Mouse (Mus musculus) cerebellum, adult 2 months (tissue): Measurements from ENCODE around the gene Lrg1. TPM values are rescaled to one million over a fixed set of nuclear protein-coding genes. Genes with fewer than 3 reads are reported as not detected.

Experiments used
- DNase-seq, 2 experiments: peaks; one replicate each; pipeline ENCODE4 v3.0.0; 2021
- H3K27ac ChIP-seq: fragments of 200-500 bp; 2 replicates; pipeline ENCODE4 v1.5.1; 2012; ENCODE audit warnings: low read length, control low read depth, inconsistent platforms; ENCODE audit not compliant: insufficient read depth
- H3K27me3 ChIP-seq: fragments of 200-500 bp; 2 replicates; pipeline ENCODE4 v1.6.1; 2012; ENCODE audit warnings: inconsistent platforms, mild to moderate bottlenecking, low read length, moderate library complexity; ENCODE audit not compliant: control insufficient read depth, insufficient read depth
- H3K4me1 ChIP-seq: fragments of 200-500 bp; 2 replicates; pipeline ENCODE4 v1.6.1; 2011; ENCODE audit warnings: low read length; ENCODE audit not compliant: control insufficient read depth, insufficient read depth
- H3K4me3 ChIP-seq: fragments of 200-500 bp; replicated peaks from 2 replicates; pipeline ENCODE3; 2011; ENCODE audit warnings: mild to moderate bottlenecking, low read depth, low read length, control low read depth; ENCODE audit not compliant: insufficient read depth
- CTCF ChIP-seq: fragments of 200-500 bp; IDR thresholded peaks from 2 replicates; pipeline ENCODE4 v1.5.1; 2011; ENCODE audit warnings: low read depth, mild to moderate bottlenecking, control low read depth, low read length, moderate library complexity, borderline replicate concordance; ENCODE audit not compliant: insufficient read depth
- POLR2A ChIP-seq: fragments of 200-500 bp; IDR thresholded peaks from 2 replicates; pipeline ENCODE4 v1.6.1; 2011; ENCODE audit warnings: low read length, control low read depth, borderline replicate concordance; ENCODE audit not compliant: insufficient read depth
- WGBS: fragments of 180-500 bp; shearing (Covaris S2); methylation state at CpG from one replicate; pipeline ENCODE4 v1.1.7; 2018; 5-methylcytosine and 5-hydroxymethylcytosine counted together
- polyA plus RNA-seq: library from polyadenylated mRNA; depleted of rRNA; stranded (reverse); fragments of >200 nt; gene quantifications from 2 replicates; pipeline ENCODE4 v1.2.3, GENCODE M21; 2012

The Lrg1 gene
- polyA plus RNA-seq, 1 experiment = 0.93 TPM

DNA sequence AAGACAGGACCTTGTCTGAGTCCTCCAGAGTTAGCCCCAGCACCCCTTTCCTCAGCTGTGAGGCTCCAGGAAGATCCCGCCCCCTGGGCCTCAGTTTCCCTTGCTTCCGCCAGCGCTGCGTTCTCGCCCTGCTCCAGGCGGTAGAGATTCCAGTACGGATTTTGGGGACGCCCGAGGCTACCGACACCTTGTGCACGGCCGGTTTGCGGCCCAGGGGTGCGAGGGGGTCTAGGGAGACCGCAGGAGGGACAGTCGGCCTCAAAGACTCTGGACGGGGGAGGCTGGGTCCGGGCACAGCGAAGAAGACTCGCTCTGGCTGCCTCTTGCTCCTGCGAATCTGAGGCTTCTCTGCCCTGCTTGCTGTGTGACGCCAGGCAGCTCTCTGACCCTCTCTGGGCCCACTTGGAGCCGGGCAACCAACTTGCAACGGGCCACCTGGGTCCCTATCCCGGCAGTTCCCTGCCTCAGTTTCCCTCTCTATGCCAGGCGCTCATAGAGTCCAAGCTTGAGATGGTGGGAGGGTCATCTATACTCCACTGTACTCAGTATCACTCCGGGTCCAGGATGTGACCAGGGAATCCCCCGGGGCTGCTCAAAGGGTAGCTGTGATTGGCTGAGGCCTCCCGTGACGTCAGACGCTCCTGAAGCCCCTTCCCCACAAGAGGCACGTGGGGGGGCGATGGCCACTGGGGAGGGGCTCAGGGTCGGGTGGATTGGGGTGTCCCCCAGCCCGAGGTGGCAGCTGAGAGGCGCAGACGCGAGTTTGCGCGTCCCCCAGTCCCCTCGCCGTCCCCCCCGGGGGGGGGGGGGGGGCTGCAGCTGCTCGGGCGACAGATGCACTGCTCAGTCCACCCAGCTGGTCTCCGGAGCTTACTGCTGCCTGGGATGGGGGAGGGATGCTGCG is 20.2 kb upstream of the Lrg1 start:
- H3K27ac ChIP-seq = no peak overlapping the region
- H3K27me3 ChIP-seq = no peaks in the 10 kb centered on the region
- H3K4me3 ChIP-seq = peak overlapping the region; percentile 61
- TF ChIP-seq POLR2A (peak; percentile 50; the same call in 1 of the 2 replicates), CTCF (no peak)
- WGBS = 2% methylated on average over 38 of the region's 47 CpGs
- peaks cover 13% of the 10 kb centered on the region for H3K4me1 ChIP-seq
- peak; percentile 70 to 83 for DNase-seq

DNA sequence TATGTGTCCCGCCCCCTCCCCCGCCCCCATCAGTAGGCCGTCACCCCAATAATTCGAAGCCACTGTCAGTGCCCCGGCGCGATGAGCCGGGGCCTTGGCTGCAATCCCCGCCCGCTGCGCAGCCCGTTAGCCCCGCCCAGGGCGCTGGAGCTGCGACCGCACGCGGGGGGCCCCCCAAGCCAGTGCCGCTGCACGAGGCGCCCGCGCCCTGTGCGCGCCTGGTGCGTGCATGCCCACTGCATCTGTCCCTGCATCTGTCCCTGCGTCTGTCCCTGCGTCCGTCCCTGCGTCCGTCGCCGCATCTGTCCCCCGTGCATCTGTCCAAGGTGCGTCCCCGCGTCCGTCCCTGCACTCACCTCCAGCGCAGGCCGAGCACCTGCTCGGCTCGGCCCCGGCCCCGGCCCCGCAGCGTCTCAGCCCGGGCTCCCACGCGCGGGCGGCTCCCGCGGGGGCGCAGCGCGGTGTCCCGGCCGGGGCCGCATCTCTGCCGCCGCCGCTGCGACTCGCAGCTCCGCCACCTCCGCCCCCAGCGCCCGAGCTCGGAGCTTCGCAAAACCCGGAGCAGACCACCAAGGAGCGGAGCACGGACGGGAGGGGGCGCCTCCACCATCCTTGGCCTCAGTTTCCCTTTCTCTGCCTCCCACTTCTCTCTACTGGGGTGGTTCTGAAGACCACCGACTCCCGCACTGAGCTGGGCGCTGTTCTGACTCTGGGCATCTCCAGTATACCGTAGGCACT is 18.2 kb upstream of the Lrg1 start, which contains the start of gene Sema6b:
TSS of gene Sema6b (minus strand) at position 486 of the 738 bp plus-strand sequence.
- peak; percentile 82 to 89 for DNase-seq
- Histone ChIP-seq H3K4me1 (peaks cover 13% of the 10 kb centered on the region), H3K4me3 (peak within 1 kb of the TSS; percentile 60), H3K27me3 (no peaks in the 10 kb centered on the region), H3K27ac (peak within 1 kb of the TSS; percentile 65)
- TF ChIP-seq POLR2A (peak; percentile 41; the same call in 1 of the 2 replicates), CTCF (no peak)
- 2% methylated on average over 79 of the region's 79 CpGs for WGBS

DNA sequence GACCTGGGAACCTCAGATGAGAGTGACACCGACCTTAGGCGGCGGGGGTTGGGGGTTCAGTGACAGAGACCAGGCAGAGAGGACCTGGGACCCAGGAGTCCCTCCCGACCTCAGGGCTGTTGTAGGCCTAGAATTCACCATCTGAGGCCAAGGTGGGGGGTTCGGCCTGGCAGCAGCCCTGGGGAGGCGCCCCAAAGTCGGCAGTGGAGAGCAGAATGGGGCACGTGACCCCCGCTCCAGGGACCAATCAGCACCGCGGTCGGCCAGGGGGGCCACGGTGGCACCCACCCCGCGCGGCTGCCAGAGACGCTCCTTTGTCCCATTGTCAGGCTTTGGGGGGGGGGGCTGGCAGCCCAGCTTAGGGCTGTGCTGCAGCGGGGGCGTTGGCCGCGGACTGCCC is 17.6 kb upstream of the Lrg1 start:
- H3K27ac ChIP-seq = peak overlapping the region; percentile 43; the same call in 1 of the 2 replicates
- DNase-seq = peak; percentile 55 to 56
- 8% methylated on average over 20 of the region's 21 CpGs for WGBS
- TF ChIP-seq CTCF (no peak), POLR2A (no peak)
- H3K4me1 ChIP-seq = peaks cover 13% of the 10 kb centered on the region
- H3K4me3 ChIP-seq = peak overlapping the region; percentile 60
- H3K27me3 ChIP-seq = no peaks in the 10 kb centered on the region

DNA sequence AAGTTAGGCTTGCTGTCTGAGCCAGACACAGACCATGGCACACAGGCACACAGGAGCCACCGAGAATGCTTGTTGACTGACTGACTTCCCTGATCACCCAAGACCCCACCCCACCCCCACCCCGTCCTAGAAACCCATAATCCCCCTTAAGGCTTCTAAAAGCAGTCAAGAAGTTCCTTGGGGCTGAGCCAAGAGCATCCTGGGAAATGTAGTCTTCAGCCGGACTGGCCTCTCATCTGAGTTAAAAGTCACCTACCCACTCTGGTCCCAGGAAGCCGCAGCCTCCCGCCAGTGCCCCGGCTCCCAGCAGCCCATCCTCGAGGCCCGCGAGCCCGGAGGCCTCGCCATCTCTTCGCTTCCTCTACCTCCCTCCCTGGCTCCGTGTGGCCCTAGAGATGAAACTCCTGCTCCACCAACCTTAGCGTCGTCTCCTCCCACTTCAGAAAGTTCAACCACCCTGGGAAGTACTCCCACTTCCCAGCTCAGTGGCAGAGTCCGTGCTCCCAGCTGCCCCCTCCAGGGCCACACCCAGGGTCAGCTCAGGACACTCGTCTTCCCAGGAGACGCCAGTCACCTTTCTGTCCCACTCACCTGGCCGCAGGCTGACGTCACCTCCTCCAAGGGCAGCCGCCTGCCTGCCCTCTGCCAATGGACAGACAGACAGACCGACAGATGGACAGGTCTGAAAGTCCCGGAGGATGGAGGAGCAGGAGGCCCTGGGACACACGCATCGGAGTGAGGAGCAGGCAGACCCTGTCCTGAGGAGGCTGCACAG is 16.2 kb upstream of the Lrg1 start:
- Histone ChIP-seq H3K4me3 (peak overlapping the region; percentile 60), H3K27ac (no peak overlapping the region), H3K4me1 (peaks cover 13% of the 10 kb centered on the region), H3K27me3 (no peaks in the 10 kb centered on the region)
- DNase-seq = peak; percentile 25 to 36
- no peak for TF ChIP-seq CTCF
- no peak for TF ChIP-seq POLR2A
- 25% methylated on average over 25 of the region's 25 CpGs for WGBS

DNA sequence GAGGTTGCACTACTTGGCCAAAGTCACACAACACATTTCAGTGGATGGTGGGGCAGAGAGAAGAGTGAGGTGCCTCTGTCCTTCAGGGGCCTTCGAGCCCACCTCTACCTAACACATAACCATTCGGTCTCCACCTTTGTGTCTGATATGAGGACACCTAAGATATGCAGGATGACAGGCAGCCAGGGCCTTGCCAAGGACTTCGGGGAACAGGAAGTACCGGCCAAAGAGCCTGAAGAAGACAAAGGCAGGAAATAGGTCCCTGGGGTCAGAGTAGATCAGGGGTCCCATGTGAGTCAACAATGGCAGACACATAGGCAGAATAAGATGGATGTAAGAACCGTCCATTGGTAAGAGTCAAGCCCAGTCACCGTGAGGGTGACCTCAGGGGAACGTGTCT is 14.8 kb upstream of the Lrg1 start:
- no peak for TF ChIP-seq CTCF
- no peak for TF ChIP-seq POLR2A
- 78% methylated on average over 7 of the region's 7 CpGs for WGBS

DNA sequence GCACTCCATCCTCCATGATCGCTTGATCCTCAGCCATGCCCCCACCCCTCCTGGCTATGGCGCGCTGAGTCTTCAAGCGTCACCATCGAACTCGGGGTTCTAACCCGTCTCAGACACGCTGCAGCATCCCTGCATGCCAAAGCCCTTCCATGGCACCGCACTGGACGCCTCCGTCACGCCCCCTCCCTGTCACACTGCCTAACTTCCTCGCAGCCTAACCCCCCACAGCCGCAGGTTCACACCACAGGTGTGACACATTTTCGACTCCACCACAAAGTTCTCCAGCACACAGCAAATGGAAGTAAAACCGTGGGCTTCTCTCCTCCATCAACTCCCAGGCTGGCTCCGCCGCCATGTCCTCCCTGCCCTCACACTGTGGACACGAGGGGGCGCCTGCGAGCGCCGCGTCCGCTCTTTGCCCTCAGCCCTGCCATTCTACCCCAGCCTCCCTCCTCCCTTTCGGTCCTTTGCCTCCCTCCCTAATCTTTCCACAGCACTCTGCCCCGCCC is 12.7 kb upstream of the Lrg1 start:
- DNase-seq = peak; percentile 44 to 64
- WGBS = 4% methylated on average over 27 of the region's 27 CpGs
- Histone ChIP-seq H3K27me3 (no peaks in the 10 kb centered on the region), H3K4me1 (peaks cover 8% of the 10 kb centered on the region), H3K27ac (no peak overlapping the region), H3K4me3 (no peak overlapping the region)
- TF ChIP-seq POLR2A (no peak), CTCF (peak; percentile 71)

More for the DNA sequence above, 14.8 kb upstream of the Lrg1 start:
- no peak overlapping the region for H3K27ac ChIP-seq
- no peak for DNase-seq
- no peak overlapping the region for H3K4me3 ChIP-seq
- H3K27me3 ChIP-seq = no peaks in the 10 kb centered on the region
- peaks cover 13% of the 10 kb centered on the region for H3K4me1 ChIP-seq
